Mouse (Mus musculus) hindbrain, postnatal 0 days (tissue): ENCODE measurements around the gene Acat2. TPM values are rescaled to one million over a fixed set of nuclear protein-coding genes. Genes with fewer than 3 reads are reported as not detected.
"Not testable (repeated sequence)": the region's sequence is repeated elsewhere in the genome, so short reads cannot be mapped to it uniquely, and the experiment has no call there.

Experiments
- ATAC-seq: fragments of 200-750 bp; cut with Nextera tagmentation; 2 replicates; pipeline ENCODE4 v1.8.0; 2017; ENCODE audit warnings: mild to moderate bottlenecking, moderate TSS enrichment, moderate library complexity
- DNase-seq: peaks from one replicate; pipeline ENCODE4 v3.0.0-alpha.2; 2015; ENCODE audit warnings: low spot score
- H3K27ac ChIP-seq: fragments of 300-500 bp; sonication (generic); 2 replicates; pipeline ENCODE4 v1.5.1; 2014; ENCODE audit warnings: mild to moderate bottlenecking
- H3K27me3 ChIP-seq: fragments of 300-500 bp; sonication (generic); 2 replicates; pipeline ENCODE4 v1.6.1; 2014; ENCODE audit warnings: low read length, mixed read lengths; ENCODE audit not compliant: insufficient read depth
- H3K36me3 ChIP-seq: fragments of 300-500 bp; sonication (generic); 2 replicates; pipeline ENCODE4 v1.6.1; 2014; ENCODE audit warnings: low read length, mixed read lengths; ENCODE audit not compliant: insufficient read depth
- H3K4me1 ChIP-seq: fragments of 300-500 bp; sonication (generic); 2 replicates; pipeline ENCODE4 v1.6.1; 2014; ENCODE audit warnings: antibody characterized with exemption, low read length, mixed read lengths; ENCODE audit not compliant: insufficient read depth
- H3K4me2 ChIP-seq: fragments of 300-500 bp; sonication (generic); 2 replicates; pipeline ENCODE4 v1.6.1; 2014; ENCODE audit warnings: low read depth, mild to moderate bottlenecking, low read length, moderate library complexity, mixed read lengths
- H3K4me3 ChIP-seq: fragments of 300-500 bp; sonication (generic); 2 replicates; pipeline ENCODE4 v1.5.1; 2014; ENCODE audit warnings: low read length
- H3K9ac ChIP-seq: fragments of 300-500 bp; sonication (generic); replicated peaks from 2 replicates; pipeline ENCODE4 v1.6.1; 2014; ENCODE audit warnings: mild to moderate bottlenecking, low read length, moderate library complexity, mixed read lengths
- H3K9me3 ChIP-seq: fragments of 300-500 bp; sonication (generic); 2 replicates; pipeline ENCODE4 v1.6.1; 2016; ENCODE audit warnings: low read length, mixed read lengths
- CTCF ChIP-seq: IDR thresholded peaks from 2 replicates; pipeline ENCODE4 v1.5.1; 2016; ENCODE audit warnings: antibody characterized with exemption, control low read depth, low read depth
- WGBS: fragments of 180-500 bp; shearing (Covaris S2); extraction: QIAGEN DNeasy Blood & Tissue Kit; methylation state at CpG from one replicate; pipeline ENCODE4 v1.1.7; 2014; 5-methylcytosine and 5-hydroxymethylcytosine counted together
- polyA plus RNA-seq: library from polyadenylated mRNA; unstranded; fragments of >200 nt; fragmentation: Nextera tagmentation; extraction: Ambion mirVana; gene quantifications from 2 replicates; pipeline ENCODE4 v1.2.1, GENCODE M21; 2015
- total RNA-seq: library from RNA; depleted of rRNA; stranded (reverse); fragments of >200 nt; gene quantifications from 2 replicates; pipeline ENCODE4 v1.2.3, GENCODE M21; 2014

Gene Acat2
- total and polyA plus RNA-seq, 2 experiments from 2014 or later: 161 to 212 TPM

DNA sequence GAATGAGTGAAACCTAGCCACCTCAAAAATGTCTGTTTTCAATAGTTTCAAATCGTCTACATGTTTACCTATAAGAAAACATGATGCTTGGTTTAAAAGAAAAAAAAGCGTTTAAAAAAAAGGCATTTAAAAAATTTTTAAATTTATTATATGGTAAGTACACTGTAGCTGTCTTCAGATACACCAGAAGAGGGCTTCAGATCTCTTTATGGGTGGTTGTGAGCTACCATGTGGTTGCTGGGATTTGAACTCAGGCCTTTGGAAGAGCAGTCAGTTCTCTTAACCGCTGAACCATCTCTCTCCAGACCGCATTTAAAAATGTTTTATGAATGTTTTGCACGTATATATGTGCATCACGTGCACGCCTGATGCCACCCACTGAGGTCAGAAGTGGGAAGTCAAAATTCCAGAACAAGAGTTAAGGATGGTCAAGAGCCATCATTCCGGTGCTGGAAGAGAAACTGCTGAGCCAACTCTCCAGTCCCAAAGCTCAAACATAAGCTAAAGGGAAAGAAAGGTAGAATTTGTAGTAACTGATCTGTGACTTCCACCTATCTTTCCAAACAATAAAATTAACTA, 30.1 kb upstream of the Acat2 start:
- TF ChIP-seq CTCF: no peak
- Histone ChIP-seq H3K4me3 (peak overlapping the region; percentile 99), H3K4me2 (peak overlapping the region; percentile 88), H3K27me3 (no peaks in the 10 kb centered on the region), H3K9me3 (no peaks in the 10 kb centered on the region), H3K36me3 (no peaks in the 10 kb centered on the region), H3K4me1 (no peaks in the 10 kb centered on the region), H3K27ac (peak overlapping the region; percentile 100; the same call in 1 of the 2 replicates), H3K9ac (peak overlapping the region; percentile 100)
- DNase-seq (no peak), ATAC-seq (no peak)
- 51% methylated on average over 8 of the region's 8 CpGs for WGBS

GRCm38 (mm10) chr17:12988096-12988495, 27.5 kb upstream of the Acat2 start:
- not testable (repeated sequence) for H3K9me3 ChIP-seq, DNase-seq, ATAC-seq, H3K9ac ChIP-seq, H3K4me2 ChIP-seq, H3K4me3 ChIP-seq, H3K27ac ChIP-seq, H3K36me3 ChIP-seq, H3K4me1 ChIP-seq, H3K27me3 ChIP-seq
- 95% methylated on average over 8 of the region's 8 CpGs for WGBS

DNA sequence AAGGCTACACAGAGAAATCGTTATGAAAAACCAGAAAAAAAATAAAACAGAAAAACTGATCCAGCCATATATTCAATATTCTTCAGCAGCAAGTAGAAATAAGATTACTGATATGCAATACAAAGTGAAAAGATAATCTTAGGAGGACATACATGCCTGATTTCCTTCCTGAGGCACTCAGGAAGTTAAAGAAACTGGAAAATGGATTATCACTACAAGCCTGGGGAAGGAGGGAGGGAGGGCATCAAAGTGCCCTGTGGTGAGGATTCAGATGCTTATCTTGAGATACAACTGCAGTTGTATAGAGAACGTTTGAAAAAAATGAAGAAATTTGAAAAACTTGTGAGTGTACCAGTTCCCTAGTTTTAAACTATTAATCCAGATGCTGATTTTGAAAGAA, 23.4 kb upstream of the Acat2 start:
- no peak for TF ChIP-seq CTCF
- Histone ChIP-seq H3K4me2 (no peak overlapping the region), H3K36me3 (peaks cover 23% of the 10 kb centered on the region), H3K27me3 (no peaks in the 10 kb centered on the region), H3K27ac (no peak overlapping the region), H3K4me3 (no peak overlapping the region), H3K4me1 (no peaks in the 10 kb centered on the region), H3K9ac (no peak overlapping the region), H3K9me3 (no peaks in the 10 kb centered on the region)
- WGBS: 90% methylated on average over 2 of the region's 2 CpGs
- no peak for DNase-seq
- ATAC-seq: no peak

GRCm38 (mm10) chr17:12978546-12978945, 18.0 kb upstream of the Acat2 start:
- Histone ChIP-seq H3K4me3 (no peak overlapping the region), H3K4me1 (no peaks in the 10 kb centered on the region), H3K9me3 (no peaks in the 10 kb centered on the region), H3K36me3 (peaks cover 29% of the 10 kb centered on the region), H3K9ac (no peak overlapping the region), H3K27me3 (no peaks in the 10 kb centered on the region), H3K4me2 (no peak overlapping the region), H3K27ac (no peak overlapping the region)
- no peak for TF ChIP-seq CTCF
- 96% methylated on average over 1 of the region's 1 CpGs for WGBS
- DNase-seq (no peak), ATAC-seq (no peak)

DNA sequence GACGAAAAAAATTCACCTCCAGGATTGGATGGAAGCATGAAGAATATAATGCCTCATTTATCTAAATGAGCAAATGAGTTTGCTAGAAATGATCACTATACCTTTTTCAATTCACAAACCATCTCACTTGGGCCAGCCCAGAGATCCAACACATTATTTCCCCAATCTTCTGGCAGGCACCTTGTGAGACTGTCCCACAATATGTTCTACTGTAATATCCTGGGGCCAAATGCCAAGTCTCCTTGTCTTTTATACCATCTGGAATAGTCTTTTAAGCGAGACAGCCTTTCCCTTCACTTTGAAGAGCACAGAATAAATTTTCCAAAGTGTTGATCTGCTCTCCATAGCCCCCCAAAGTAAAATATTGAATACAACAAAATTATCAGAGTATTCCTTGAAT, 13.3 kb upstream of the Acat2 start:
- WGBS: 80% methylated on average over 2 of the region's 2 CpGs
- Histone ChIP-seq H3K9ac (no peak overlapping the region), H3K4me2 (no peak overlapping the region), H3K4me1 (no peaks in the 10 kb centered on the region), H3K36me3 (peaks cover 12% of the 10 kb centered on the region; the same call in 1 of the 2 replicates), H3K27ac (no peak overlapping the region), H3K27me3 (no peaks in the 10 kb centered on the region), H3K9me3 (no peaks in the 10 kb centered on the region), H3K4me3 (no peak overlapping the region)
- TF ChIP-seq CTCF: no peak
- ATAC-seq: no peak
- no peak for DNase-seq

GRCm38 (mm10) chr17:12967173-12967572, 6.6 kb upstream of the Acat2 start:
- no peak for TF ChIP-seq CTCF
- Histone ChIP-seq H3K4me3 (no peak overlapping the region), H3K9me3 (no peaks in the 10 kb centered on the region), H3K27me3 (no peaks in the 10 kb centered on the region), H3K4me1 (no peaks in the 10 kb centered on the region), H3K27ac (no peak overlapping the region), H3K36me3 (peaks cover 21% of the 10 kb centered on the region; the same call in 1 of the 2 replicates), H3K4me2 (no peak overlapping the region), H3K9ac (no peak overlapping the region)
- DNase-seq: no peak
- 96% methylated on average over 2 of the region's 2 CpGs for WGBS
- no peak for ATAC-seq

- 78% methylated on average over 3 of the region's 3 CpGs for WGBS
- no peak overlapping the region for H3K27ac ChIP-seq
- no peak for TF ChIP-seq CTCF
- no peaks in the 10 kb centered on the region for H3K9me3 ChIP-seq
- ATAC-seq (no peak), DNase-seq (no peak)
- H3K27me3 ChIP-seq: no peaks in the 10 kb centered on the region
- H3K4me1 ChIP-seq: 0 out of 2 replicates have a peak, but pooled peaks cover 3% of the 10 kb centered on the region
- no peak overlapping the region for H3K4me2 ChIP-seq
- peaks cover 17% of the 10 kb centered on the region; the same call in 1 of the 2 replicates for H3K36me3 ChIP-seq
- no peak overlapping the region for H3K9ac ChIP-seq
- H3K4me3 ChIP-seq: no peak overlapping the region
Observed at GRCm38 (mm10) chr17:12963476-12963875, 2.9 kb upstream of the Acat2 start.

DNA sequence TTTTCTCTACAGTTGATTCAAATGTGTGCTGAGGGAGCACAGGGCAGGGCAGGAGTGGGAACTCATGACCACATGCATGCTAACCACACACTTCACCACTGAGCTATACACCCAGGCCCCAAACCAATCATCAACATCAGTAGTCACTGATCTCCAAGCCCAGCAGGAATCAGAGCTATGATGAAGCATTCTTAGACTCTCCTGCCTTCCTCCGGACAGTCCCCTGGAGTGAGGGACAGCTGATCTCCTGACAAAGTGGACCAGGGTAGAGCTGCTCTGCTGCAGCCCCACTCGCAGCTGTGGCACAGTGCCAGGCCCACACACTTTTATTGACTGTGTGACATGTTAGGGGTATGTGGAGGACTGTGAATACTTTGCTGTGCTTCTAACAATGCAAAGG, 1.2 kb downstream of the Acat2 start:
- H3K9ac ChIP-seq, H3K36me3 ChIP-seq, ATAC-seq, H3K9me3 ChIP-seq, H3K27ac ChIP-seq, DNase-seq, H3K27me3 ChIP-seq, H3K4me1 ChIP-seq, H3K4me3 ChIP-seq: not testable (repeated sequence)
- WGBS: 13% methylated on average over 1 of the region's 2 CpGs
- peak overlapping the region; percentile 38 for H3K4me2 ChIP-seq
